Mouse (Mus musculus) lung, postnatal 36 days (tissue): ENCODE measurements around the gene Fndc3b.

Experiments used
- DNase-seq: peaks from one replicate; pipeline ENCODE4 v3.0.0; 2022; ENCODE audit warnings: mixed read lengths

Fndc3b gene

DNA sequence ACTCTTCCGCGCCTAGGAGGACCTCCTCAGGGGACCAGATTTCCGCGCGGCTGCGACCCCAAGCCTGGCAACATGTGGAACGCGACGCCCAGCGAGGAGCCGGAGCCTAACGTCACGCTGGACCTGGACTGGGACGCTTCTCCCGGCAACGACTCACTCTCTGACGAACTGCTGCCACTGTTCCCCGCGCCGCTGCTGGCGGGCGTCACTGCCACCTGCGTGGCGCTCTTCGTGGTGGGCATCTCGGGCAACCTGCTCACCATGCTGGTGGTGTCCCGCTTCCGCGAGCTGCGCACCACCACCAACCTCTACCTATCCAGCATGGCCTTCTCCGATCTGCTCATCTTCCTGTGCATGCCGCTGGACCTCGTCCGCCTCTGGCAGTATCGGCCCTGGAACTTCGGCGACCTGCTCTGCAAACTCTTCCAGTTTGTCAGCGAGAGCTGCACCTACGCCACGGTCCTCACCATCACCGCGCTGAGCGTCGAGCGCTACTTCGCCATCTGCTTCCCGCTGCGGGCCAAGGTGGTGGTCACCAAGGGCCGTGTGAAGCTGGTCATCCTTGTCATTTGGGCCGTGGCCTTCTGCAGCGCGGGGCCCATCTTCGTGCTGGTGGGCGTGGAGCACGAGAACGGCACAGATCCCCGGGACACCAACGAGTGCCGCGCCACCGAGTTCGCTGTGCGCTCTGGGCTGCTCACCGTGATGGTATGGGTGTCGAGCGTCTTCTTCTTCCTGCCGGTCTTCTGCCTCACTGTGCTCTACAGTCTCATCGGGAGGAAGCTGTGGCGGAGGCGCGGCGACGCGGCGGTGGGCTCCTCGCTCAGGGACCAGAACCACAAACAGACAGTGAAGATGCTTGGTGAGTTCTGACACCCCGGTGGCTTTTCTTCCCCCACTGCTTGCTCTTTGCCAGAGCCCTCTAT is 339.1 kb downstream of the Fndc3b start:
- DNase-seq: no peak

DNA sequence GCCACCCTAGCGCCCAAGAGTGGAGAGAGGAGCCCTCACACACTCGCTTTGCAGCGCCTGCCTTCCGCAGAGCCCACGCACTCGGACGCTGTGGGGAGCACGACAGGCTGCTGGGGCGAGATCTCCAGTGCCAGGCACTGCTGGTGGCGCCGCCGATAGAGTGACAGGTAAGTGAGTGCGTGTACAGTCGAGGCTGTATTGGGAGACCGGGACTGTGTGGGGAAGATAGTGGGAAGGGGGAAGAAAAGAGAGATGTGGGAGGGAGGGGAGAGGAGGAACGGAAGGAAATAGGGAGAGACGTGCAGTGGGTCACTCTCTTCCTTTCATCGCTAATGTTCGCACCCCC is 339.9 kb downstream of the Fndc3b start, which contains the start of gene Ghsr:
TSS of gene Ghsr (plus strand) at position 76 of the 346 bp plus-strand sequence.
- no peak for DNase-seq

DNA sequence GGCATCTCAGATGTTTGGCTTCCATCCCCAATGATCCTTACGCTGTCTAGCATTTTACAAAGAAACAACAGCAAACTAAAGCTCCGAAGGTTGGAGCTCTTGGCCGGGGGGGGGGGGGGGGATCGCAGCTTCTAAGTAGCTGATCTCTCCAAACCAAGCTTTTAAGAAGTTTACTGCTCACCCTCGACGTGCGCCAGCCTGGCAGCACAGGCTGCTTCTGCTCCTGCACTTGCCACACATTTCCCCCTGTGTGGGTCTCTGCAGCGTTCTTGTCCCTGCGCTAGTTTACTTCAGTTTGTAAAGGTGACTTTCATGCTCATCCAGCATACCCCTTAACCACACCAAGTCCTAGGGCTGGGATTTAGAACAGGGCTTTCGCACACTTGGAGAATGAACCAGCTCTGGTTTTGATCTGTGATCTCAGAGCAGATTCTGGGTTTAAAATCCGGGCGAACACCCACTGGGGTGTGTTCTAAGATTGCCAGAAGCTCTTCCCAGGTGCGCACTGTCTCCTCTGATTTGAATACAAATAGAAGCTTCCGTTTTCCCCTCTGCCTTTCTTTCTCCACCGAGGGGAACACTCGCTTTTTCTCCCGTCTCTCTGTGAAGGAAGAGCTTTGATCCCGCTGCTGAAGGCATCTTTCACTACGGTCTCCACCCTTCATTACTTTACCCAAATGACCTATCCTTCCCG is 340.4 kb downstream of the Fndc3b start:
- DNase-seq: no peak

DNA sequence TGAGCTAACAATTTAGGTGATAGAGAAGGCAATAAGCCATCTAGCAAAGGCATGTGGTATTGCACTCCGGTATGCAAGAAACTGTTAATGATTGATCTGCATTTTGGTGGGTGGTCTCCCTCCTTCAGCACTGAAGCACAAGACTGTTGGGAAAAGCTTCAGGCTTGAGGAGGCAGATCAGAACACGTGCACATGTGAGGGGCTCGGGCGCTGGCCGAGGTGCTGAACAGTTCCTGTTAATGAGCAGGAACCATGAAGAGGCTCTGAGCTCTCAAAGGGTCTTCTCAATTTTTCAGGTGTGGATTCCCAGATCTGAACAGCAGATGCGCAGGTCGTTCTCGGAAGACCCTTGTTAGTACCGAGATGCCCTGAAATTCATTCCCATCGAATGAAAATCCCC is 341.0 kb downstream of the Fndc3b start:
- peak; percentile 31 for DNase-seq
